Mouse (Mus musculus) kidney, postnatal 10 days (tissue): ENCODE data around the gene Sufu.
A peak's percentile ranks its signal among the peaks of the same experiment; 100 is the strongest.

Experiments used
- DNase-seq: peaks from one replicate; pipeline ENCODE4 v3.0.0; 2021; ENCODE audit warnings: mixed read lengths

Gene Sufu

GRCm38 (mm10) chr19:46470364-46471240 is 73.9 kb downstream of the Sufu start:
- DNase-seq: peak; percentile 64

- peak; percentile 52 for DNase-seq
These were observed 74.8 kb downstream of the Sufu start for GRCm38 (mm10) chr19:46471324-46472093.

GRCm38 (mm10) chr19:46477432-46477845 is 80.7 kb downstream of the Sufu start:
- peak; percentile 67 for DNase-seq

GRCm38 (mm10) chr19:46478242-46478641 is 81.5 kb downstream of the Sufu start:
- DNase-seq: peak; percentile 42

- DNase-seq: peak; percentile 71
These were observed 82.1 kb downstream of the Sufu start for GRCm38 (mm10) chr19:46478826-46479225.

GRCm38 (mm10) chr19:46479306-46480075 is 82.8 kb downstream of the Sufu start:
- peak; percentile 63 for DNase-seq

- no peak for DNase-seq
These were observed 84.1 kb downstream of the Sufu start for GRCm38 (mm10) chr19:46480624-46481345.

- DNase-seq: no peak
These were observed 84.7 kb downstream of the Sufu start for GRCm38 (mm10) chr19:46481352-46481751.

GRCm38 (mm10) chr19:46481756-46482155 is 85.1 kb downstream of the Sufu start:
- no peak for DNase-seq

GRCm38 (mm10) chr19:46482896-46483516 is 86.3 kb downstream of the Sufu start:
- DNase-seq: peak; percentile 48

GRCm38 (mm10) chr19:46483701-46484328 is 87.1 kb downstream of the Sufu start:
- DNase-seq: peak; percentile 61

- DNase-seq: peak; percentile 87
These were observed 87.8 kb downstream of the Sufu start for GRCm38 (mm10) chr19:46484518-46484917.

GRCm38 (mm10) chr19:46485847-46486246 is 89.2 kb downstream of the Sufu start:
- DNase-seq: peak; percentile 18

- DNase-seq: no peak
These were observed 90.0 kb downstream of the Sufu start for GRCm38 (mm10) chr19:46486709-46487108.

- no peak for DNase-seq
These were observed 92.8 kb downstream of the Sufu start for GRCm38 (mm10) chr19:46489448-46489847.

- DNase-seq: peak; percentile 69
These were observed 93.9 kb downstream of the Sufu start for GRCm38 (mm10) chr19:46490634-46491033.

- DNase-seq: no peak
These were observed 98.4 kb downstream of the Sufu start for GRCm38 (mm10) chr19:46495136-46495535.

GRCm38 (mm10) chr19:46497230-46497629 is 100.5 kb downstream of the Sufu start:
- no peak for DNase-seq

- DNase-seq: no peak
These were observed 102.8 kb downstream of the Sufu start for GRCm38 (mm10) chr19:46499539-46499835.

GRCm38 (mm10) chr19:46499836-46500580 is 103.3 kb downstream of the Sufu start:
- peak; percentile 99 for DNase-seq
